Mouse (Mus musculus) embryonic facial prominence, embryonic 12.5 days (tissue): Measurements from ENCODE around the gene Dip2c. TPM values are rescaled to one million over a fixed set of nuclear protein-coding genes. Genes with fewer than 3 reads are reported as not detected.

Source experiments
- ATAC-seq: fragments of 200-750 bp; cut with Nextera tagmentation; 2 replicates; pipeline ENCODE4 v1.8.0; 2017; ENCODE audit not compliant: insufficient number of reproducible peaks, insufficient read depth, low FRiP score, low TSS enrichment
- H3K27ac ChIP-seq: fragments of 300-500 bp; sonication (generic); 2 replicates; pipeline ENCODE4 v1.5.1; 2016; ENCODE audit warnings: mild to moderate bottlenecking
- H3K27me3 ChIP-seq: fragments of 300-500 bp; sonication (generic); 2 replicates; pipeline ENCODE4 v1.6.1; 2016; ENCODE audit warnings: mild to moderate bottlenecking, moderate library complexity
- H3K36me3 ChIP-seq: fragments of 300-500 bp; sonication (generic); 2 replicates; pipeline ENCODE4 v1.6.1; 2016; ENCODE audit warnings: mild to moderate bottlenecking
- H3K4me1 ChIP-seq: fragments of 300-500 bp; sonication (generic); 2 replicates; pipeline ENCODE4 v1.6.1; 2016
- H3K4me2 ChIP-seq: fragments of 300-500 bp; sonication (generic); replicated peaks from 2 replicates; pipeline ENCODE4 v1.6.1; 2016; ENCODE audit warnings: mild to moderate bottlenecking, moderate library complexity
- H3K4me3 ChIP-seq: fragments of 300-500 bp; sonication (generic); 2 replicates; pipeline ENCODE4 v1.5.1; 2016; ENCODE audit warnings: mild to moderate bottlenecking
- H3K9ac ChIP-seq: fragments of 300-500 bp; sonication (generic); 2 replicates; pipeline ENCODE4 v1.6.1; 2016; ENCODE audit warnings: mild to moderate bottlenecking, moderate library complexity
- H3K9me3 ChIP-seq: fragments of 300-500 bp; sonication (generic); 2 replicates; pipeline ENCODE4 v1.6.1; 2016; ENCODE audit warnings: mild to moderate bottlenecking, moderate library complexity
- WGBS: fragments of 180-500 bp; shearing (Covaris S2); methylation state at CpG from one replicate; pipeline ENCODE4 v1.1.7; 2016; 5-methylcytosine and 5-hydroxymethylcytosine counted together
- polyA plus RNA-seq: library from polyadenylated mRNA; unstranded; fragments of >200 nt; fragmentation: Nextera tagmentation; extraction: Ambion mirVana; gene quantifications from 2 replicates; pipeline ENCODE4 v1.2.1, GENCODE M21; 2016

Gene Dip2c
- polyA plus RNA-seq, 1 experiment from 2014 or later, result 8.6 TPM

GRCm38 (mm10) chr13:9637949-9638348 is 361.6 kb downstream of the Dip2c start:
- WGBS, result 61% methylated on average over 3 of the region's 3 CpGs
- Histone ChIP-seq H3K4me1 (no peaks in the 10 kb centered on the region), H3K9ac (no peak overlapping the region), H3K4me2 (no peak overlapping the region), H3K27ac (no peak overlapping the region), H3K9me3 (no peaks in the 10 kb centered on the region), H3K4me3 (no peak overlapping the region), H3K27me3 (no peaks in the 10 kb centered on the region), H3K36me3 (no peaks in the 10 kb centered on the region)
- ATAC-seq, result no peak

GRCm38 (mm10) chr13:9648716-9649115 is 372.4 kb downstream of the Dip2c start:
- H3K4me3 ChIP-seq, result no peak overlapping the region
- no peak overlapping the region for H3K4me2 ChIP-seq
- H3K9me3 ChIP-seq, result no peaks in the 10 kb centered on the region
- H3K27me3 ChIP-seq, result no peaks in the 10 kb centered on the region
- no peak overlapping the region for H3K9ac ChIP-seq
- no peak for ATAC-seq
- no peak overlapping the region for H3K27ac ChIP-seq
- 93% methylated on average over 13 of the region's 13 CpGs for WGBS
- no peaks in the 10 kb centered on the region for H3K4me1 ChIP-seq
- H3K36me3 ChIP-seq, result no peaks in the 10 kb centered on the region

- ATAC-seq, result no peak
- H3K4me1 ChIP-seq, result no peaks in the 10 kb centered on the region
- no peak overlapping the region for H3K9ac ChIP-seq
- 100% methylated on average over 1 of the region's 1 CpGs for WGBS
- no peak overlapping the region for H3K4me2 ChIP-seq
- H3K36me3 ChIP-seq, result no peaks in the 10 kb centered on the region
- H3K9me3 ChIP-seq, result no peaks in the 10 kb centered on the region
- no peaks in the 10 kb centered on the region for H3K27me3 ChIP-seq
- H3K4me3 ChIP-seq, result no peak overlapping the region
- no peak overlapping the region for H3K27ac ChIP-seq
Observed at GRCm38 (mm10) chr13:9649894-9650293, 373.6 kb downstream of the Dip2c start.

GRCm38 (mm10) chr13:9650580-9650979 is 374.3 kb downstream of the Dip2c start:
- Histone ChIP-seq H3K27me3 (no peaks in the 10 kb centered on the region), H3K27ac (no peak overlapping the region), H3K4me1 (no peaks in the 10 kb centered on the region), H3K4me2 (no peak overlapping the region), H3K36me3 (no peaks in the 10 kb centered on the region), H3K4me3 (no peak overlapping the region), H3K9ac (no peak overlapping the region), H3K9me3 (no peaks in the 10 kb centered on the region)
- no peak for ATAC-seq

- ATAC-seq, result no peak
- no peaks in the 10 kb centered on the region for H3K4me1 ChIP-seq
Observed at GRCm38 (mm10) chr13:9653018-9653417, 376.7 kb downstream of the Dip2c start.

GRCm38 (mm10) chr13:9656613-9657012 is 380.3 kb downstream of the Dip2c start:
- Histone ChIP-seq H3K9me3 (no peaks in the 10 kb centered on the region), H3K27me3 (no peaks in the 10 kb centered on the region), H3K9ac (no peak overlapping the region), H3K36me3 (peaks cover 19% of the 10 kb centered on the region), H3K27ac (no peak overlapping the region), H3K4me2 (no peak overlapping the region), H3K4me1 (no peaks in the 10 kb centered on the region), H3K4me3 (no peak overlapping the region)
- WGBS, result 90% methylated on average over 6 of the region's 6 CpGs
- no peak for ATAC-seq

More at GRCm38 (mm10) chr13:9653018-9653417, 376.7 kb downstream of the Dip2c start:
- Histone ChIP-seq H3K4me3 (no peak overlapping the region), H3K27me3 (no peaks in the 10 kb centered on the region), H3K9me3 (no peaks in the 10 kb centered on the region), H3K9ac (no peak overlapping the region), H3K36me3 (0 out of 2 replicates have a peak, but pooled peaks cover 9% of the 10 kb centered on the region), H3K27ac (no peak overlapping the region), H3K4me2 (no peak overlapping the region)
- WGBS, result 81% methylated on average over 3 of the region's 3 CpGs

- H3K9me3 ChIP-seq, result no peaks in the 10 kb centered on the region
- H3K9ac ChIP-seq, result no peak overlapping the region
- H3K27ac ChIP-seq, result no peak overlapping the region
- H3K4me2 ChIP-seq, result no peak overlapping the region
- no peaks in the 10 kb centered on the region for H3K27me3 ChIP-seq
- H3K4me1 ChIP-seq, result no peaks in the 10 kb centered on the region
- 41% methylated on average over 1 of the region's 1 CpGs for WGBS
- no peak for ATAC-seq
- H3K36me3 ChIP-seq, result peaks cover 24% of the 10 kb centered on the region
- H3K4me3 ChIP-seq, result no peak overlapping the region
Observed at GRCm38 (mm10) chr13:9660711-9661110, 384.4 kb downstream of the Dip2c start.

GRCm38 (mm10) chr13:9663593-9663992 is 387.3 kb downstream of the Dip2c start:
- no peak for ATAC-seq
- WGBS, result 94% methylated on average over 1 of the region's 1 CpGs
- no peak overlapping the region for H3K4me3 ChIP-seq

GRCm38 (mm10) chr13:9667954-9668496 is 391.7 kb downstream of the Dip2c start:
- no peak overlapping the region for H3K9ac ChIP-seq
- H3K9me3 ChIP-seq, result no peaks in the 10 kb centered on the region
- 82% methylated on average over 7 of the region's 7 CpGs for WGBS
- H3K27me3 ChIP-seq, result no peaks in the 10 kb centered on the region
- no peak for ATAC-seq
- H3K4me2 ChIP-seq, result no peak overlapping the region
- H3K4me3 ChIP-seq, result no peak overlapping the region
- H3K4me1 ChIP-seq, result no peaks in the 10 kb centered on the region
- H3K36me3 ChIP-seq, result 0 out of 2 replicates have a peak, but pooled peaks cover 2% of the 10 kb centered on the region
- H3K27ac ChIP-seq, result no peak overlapping the region

More at GRCm38 (mm10) chr13:9663593-9663992, 387.3 kb downstream of the Dip2c start:
- no peak overlapping the region for H3K9ac ChIP-seq
- H3K27ac ChIP-seq, result no peak overlapping the region
- no peaks in the 10 kb centered on the region for H3K9me3 ChIP-seq
- H3K27me3 ChIP-seq, result no peaks in the 10 kb centered on the region
- peaks cover 14% of the 10 kb centered on the region for H3K36me3 ChIP-seq
- no peak overlapping the region for H3K4me2 ChIP-seq
- H3K4me1 ChIP-seq, result no peaks in the 10 kb centered on the region

- no peak overlapping the region for H3K4me3 ChIP-seq
- H3K27ac ChIP-seq, result no peak overlapping the region
- no peak overlapping the region for H3K9ac ChIP-seq
- 0 out of 2 replicates have a peak, but pooled peaks cover 2% of the 10 kb centered on the region for H3K36me3 ChIP-seq
- no peaks in the 10 kb centered on the region for H3K27me3 ChIP-seq
- no peaks in the 10 kb centered on the region for H3K9me3 ChIP-seq
- ATAC-seq, result no peak
- no peaks in the 10 kb centered on the region for H3K4me1 ChIP-seq
- WGBS, result 83% methylated on average over 5 of the region's 5 CpGs
- no peak overlapping the region for H3K4me2 ChIP-seq
Observed at GRCm38 (mm10) chr13:9669246-9669645, 392.9 kb downstream of the Dip2c start.

- WGBS, result 90% methylated on average over 1 of the region's 1 CpGs
- Histone ChIP-seq H3K9me3 (0 out of 2 replicates have a peak, but pooled peaks cover 3% of the 10 kb centered on the region), H3K4me3 (no peak overlapping the region), H3K4me1 (no peaks in the 10 kb centered on the region), H3K27me3 (no peaks in the 10 kb centered on the region), H3K27ac (no peak overlapping the region), H3K9ac (no peak overlapping the region), H3K36me3 (0 out of 2 replicates have a peak, but pooled peaks cover 2% of the 10 kb centered on the region), H3K4me2 (no peak overlapping the region)
- ATAC-seq, result no peak
Observed at GRCm38 (mm10) chr13:9674126-9674525, 397.8 kb downstream of the Dip2c start.

GRCm38 (mm10) chr13:9681492-9681891 is 405.2 kb downstream of the Dip2c start:
- no peaks in the 10 kb centered on the region for H3K9me3 ChIP-seq
- no peak overlapping the region for H3K9ac ChIP-seq
- no peak for ATAC-seq
- no peak overlapping the region for H3K27ac ChIP-seq
- 96% methylated on average over 3 of the region's 3 CpGs for WGBS
- H3K4me1 ChIP-seq, result no peaks in the 10 kb centered on the region
- H3K4me3 ChIP-seq, result no peak overlapping the region
- no peaks in the 10 kb centered on the region for H3K27me3 ChIP-seq
- H3K36me3 ChIP-seq, result peaks cover 39% of the 10 kb centered on the region
- H3K4me2 ChIP-seq, result no peak overlapping the region
